Comparison of ENCODE assay signal across 9 mouse cellular contexts in genomic region chr17:32452482-32452881, GRCm38 (mm10). TPM values are rescaled to one million over a fixed set of nuclear protein-coding genes. Genes with fewer than 3 reads are reported as not detected.
DNase-seq lines count a peak whose midpoint lies in the region; ATAC-seq lines count a peak whose summit lies in the region.
"Had no signal": no experiment of that assay in that cellular context is flagged by ENCODE, and none has a peak within 500 bp of the region (broad histone marks: within the 10 kb centered on the region; RNA-seq: fewer than 3 reads in every experiment).

TSS of gene Cyp4f39 (plus strand) at chr17:32452723.

- H3K36me3 ChIP-seq in embryonic facial prominence, embryonic 13.5 days: no peaks in the 10 kb centered on the region
- H3K36me3 ChIP-seq in hindbrain, embryonic 12.5 days: no peaks in the 10 kb centered on the region

- WGBS in embryonic facial prominence, embryonic 13.5 days: 2% methylated on average over 19 of the region's 19 CpGs
- 3% methylated on average over 19 of the region's 19 CpGs for WGBS in hindbrain, embryonic 12.5 days

- DNase-seq in spleen, adult 12 weeks (ENCODE audit: low spot score): peak; percentile 53
- DNase-seq in spleen, adult 18-20 months: no peak
- DNase-seq in lung, adult 18-20 months: peak; percentile 38 to 63
- peak; percentile 56 for DNase-seq in retina, postnatal 1 day
- no peak for DNase-seq in frontal cortex, postnatal 36 days (ENCODE audit: low spot score in 2 of 2)
- no peak for DNase-seq in left cerebral cortex, postnatal 14 days (ENCODE audit: low spot score in 2 of 2)

- H3K27ac ChIP-seq in embryonic facial prominence, embryonic 13.5 days: no peak within 1 kb of the TSS
- H3K27ac ChIP-seq in hindbrain, embryonic 12.5 days: no peak within 1 kb of the TSS

- no peak for ATAC-seq in embryonic facial prominence, embryonic 13.5 days (ENCODE audit: insufficient number of reproducible peaks, insufficient read depth, low FRiP score, low TSS enrichment, low read depth)
- no peak for ATAC-seq in hindbrain, embryonic 12.5 days (ENCODE audit: low FRiP score)

- peak within 1 kb of the TSS; percentile 51 for H3K9ac ChIP-seq in embryonic facial prominence, embryonic 13.5 days
- H3K9ac ChIP-seq in hindbrain, embryonic 12.5 days: peak within 1 kb of the TSS; percentile 50; the same call in 1 of the 2 replicates

- H3K27me3 ChIP-seq in embryonic facial prominence, embryonic 13.5 days: peaks cover 22% of the 10 kb centered on the region
- peaks cover 15% of the 10 kb centered on the region for H3K27me3 ChIP-seq in hindbrain, embryonic 12.5 days

- no peaks in the 10 kb centered on the region for H3K9me3 ChIP-seq in embryonic facial prominence, embryonic 13.5 days
- no peaks in the 10 kb centered on the region for H3K9me3 ChIP-seq in hindbrain, embryonic 12.5 days (replicated peaks)

- peak within 1 kb of the TSS; percentile 40 for H3K4me3 ChIP-seq in embryonic facial prominence, embryonic 13.5 days
- peak within 1 kb of the TSS; percentile 29 for H3K4me3 ChIP-seq in hindbrain, embryonic 12.5 days

- peak within 1 kb of the TSS; percentile 65 for H3K4me2 ChIP-seq in embryonic facial prominence, embryonic 13.5 days
- H3K4me2 ChIP-seq in hindbrain, embryonic 12.5 days (replicated peaks): peak within 1 kb of the TSS; percentile 66

- peaks cover 8% of the 10 kb centered on the region; the same call in 1 of the 2 replicates for H3K4me1 ChIP-seq in embryonic facial prominence, embryonic 13.5 days
- peaks cover 9% of the 10 kb centered on the region; the same call in 1 of the 2 replicates for H3K4me1 ChIP-seq in hindbrain, embryonic 12.5 days

- intact Hi-C loops in left cerebral cortex, postnatal 14 days (cut with DNase I): no loop called here

RNA-seq across cellular contexts. Expression of gene Cyp4f39, which starts in this region (rescaled TPM):
- polyA plus RNA-seq in embryonic facial prominence, embryonic 13.5 days (2015; fragmentation: Nextera tagmentation; extraction: Ambion mirVana): 2.0 and 3.5 TPM in 2 replicates
- polyA plus RNA-seq in hindbrain, embryonic 12.5 days (2016; fragmentation: Nextera tagmentation; extraction: Ambion mirVana): 0.99 and 1.3 TPM in 2 replicates
- not detected for total RNA-seq in left cerebral cortex, postnatal 14 days (2021)
- polyA plus RNA-seq: cortical plate, adult 2 months had no signal

Comparison
In these comparisons a context has a peak if more than half of its experiments do, and no peak if none do; other contexts are left out.
1. DNase-seq: peak in spleen, adult 12 weeks (single experiment), lung, adult 18-20 months (2 of 2) and retina, postnatal 1 day (single experiment); none in spleen, adult 18-20 months (0 of 2), frontal cortex, postnatal 36 days (0 of 2) and left cerebral cortex, postnatal 14 days (0 of 2).